Mouse (Mus musculus) limb, embryonic 12.5 days (tissue): Measurements from ENCODE around the gene Dbn1. TPM values are rescaled to one million over a fixed set of nuclear protein-coding genes. Genes with fewer than 3 reads are reported as not detected.
A peak's percentile ranks its signal among the peaks of the same experiment; 100 is the strongest.

ENCODE experiments used
- ATAC-seq: fragments of 200-750 bp; cut with Nextera tagmentation; 2 replicates; pipeline ENCODE4 v1.8.0; 2017; ENCODE audit warnings: low read depth, moderate TSS enrichment; ENCODE audit not compliant: insufficient number of reproducible peaks, insufficient read depth, low FRiP score, low TSS enrichment
- H3K27ac ChIP-seq: fragments of 300-500 bp; sonication (generic); 2 replicates; pipeline ENCODE4 v1.5.1; 2016; ENCODE audit warnings: mild to moderate bottlenecking, moderate library complexity
- H3K27me3 ChIP-seq: fragments of 300-500 bp; sonication (generic); 2 replicates; pipeline ENCODE4 v1.6.1; 2016; ENCODE audit warnings: mild to moderate bottlenecking, moderate library complexity
- H3K36me3 ChIP-seq: fragments of 300-500 bp; sonication (generic); 2 replicates; pipeline ENCODE4 v1.6.1; 2016; ENCODE audit warnings: mild to moderate bottlenecking, moderate library complexity
- H3K4me1 ChIP-seq: fragments of 300-500 bp; sonication (generic); replicated peaks from 2 replicates; pipeline ENCODE4 v1.6.1; 2016
- H3K4me2 ChIP-seq: fragments of 300-500 bp; sonication (generic); 2 replicates; pipeline ENCODE4 v1.6.1; 2016; ENCODE audit warnings: mild to moderate bottlenecking, moderate library complexity
- H3K4me3 ChIP-seq: fragments of 300-500 bp; sonication (generic); replicated peaks from 2 replicates; pipeline ENCODE4 v1.5.1; 2016; ENCODE audit warnings: mild to moderate bottlenecking
- H3K9ac ChIP-seq: fragments of 300-500 bp; sonication (generic); replicated peaks from 2 replicates; pipeline ENCODE4 v1.6.1; 2016; ENCODE audit warnings: mild to moderate bottlenecking, moderate library complexity
- H3K9me3 ChIP-seq: fragments of 300-500 bp; sonication (generic); 2 replicates; pipeline ENCODE4 v1.6.1; 2016; ENCODE audit warnings: mild to moderate bottlenecking, moderate library complexity
- WGBS: fragments of 180-500 bp; shearing (Covaris S2); methylation state at CpG from one replicate; pipeline ENCODE4 v1.1.7; 2016; 5-methylcytosine and 5-hydroxymethylcytosine counted together
- polyA plus RNA-seq: library from polyadenylated mRNA; unstranded; fragments of >200 nt; fragmentation: Nextera tagmentation; extraction: Ambion mirVana; gene quantifications from 2 replicates; pipeline ENCODE4 v1.2.1, GENCODE M21; 2016

The Dbn1 gene
- polyA plus RNA-seq, 1 experiment from 2014 or later, result 361 TPM

DNA sequence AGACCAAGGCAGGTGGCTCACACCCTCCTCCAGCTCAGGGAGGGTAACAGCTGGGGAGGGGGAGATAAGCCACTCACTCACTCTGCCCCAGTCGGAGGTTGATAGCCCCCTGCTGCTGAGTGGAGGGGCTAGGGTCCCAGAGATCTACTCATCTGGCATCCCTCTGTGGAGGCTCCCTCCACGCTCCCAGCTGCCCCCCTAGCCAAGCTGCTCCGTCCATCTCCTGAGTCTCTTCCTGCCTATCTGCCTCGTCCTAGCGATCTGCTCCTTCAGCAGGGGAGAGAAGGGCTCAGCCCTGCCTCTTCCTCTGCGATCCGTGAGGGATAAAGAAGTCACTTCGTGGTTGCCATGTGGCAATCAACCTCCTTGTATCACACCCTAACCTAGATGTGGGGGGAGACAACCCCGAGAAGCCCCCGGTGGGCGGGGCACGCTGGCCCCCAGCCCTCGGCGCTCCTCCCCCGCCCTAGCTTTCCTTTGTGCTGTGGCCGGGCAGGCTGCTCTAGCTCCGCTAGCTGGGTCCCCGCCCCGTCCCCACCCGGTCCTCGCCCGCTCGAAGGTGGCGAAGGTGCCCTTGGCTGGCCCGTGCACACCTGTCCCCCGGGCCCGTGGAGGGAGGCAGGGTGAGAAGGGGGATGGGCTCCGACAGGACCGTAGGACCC, 864 bp downstream of the Dbn1 start:
- H3K4me2 ChIP-seq, result peak overlapping the region; percentile 80

GRCm38 (mm10) chr13:55486029-55486794, 1.7 kb downstream of the Dbn1 start:
- no peak for ATAC-seq
- Histone ChIP-seq H3K4me2 (peak overlapping the region; percentile 80), H3K4me3 (peak overlapping the region; percentile 99), H3K4me1 (peaks cover 45% of the 10 kb centered on the region), H3K27ac (peak overlapping the region; percentile 97; the same call in 1 of the 2 replicates), H3K9ac (peak overlapping the region; percentile 100), H3K9me3 (no peaks in the 10 kb centered on the region), H3K36me3 (peaks cover 41% of the 10 kb centered on the region), H3K27me3 (no peaks in the 10 kb centered on the region)
- WGBS, result 36% methylated on average over 14 of the region's 14 CpGs

More for the DNA sequence above, 864 bp downstream of the Dbn1 start:
- peak overlapping the region; percentile 99 for H3K4me3 ChIP-seq
- WGBS, result under 1% methylated on average over 29 of the region's 29 CpGs
- no peaks in the 10 kb centered on the region for H3K27me3 ChIP-seq
- H3K9ac ChIP-seq, result peak overlapping the region; percentile 100
- H3K36me3 ChIP-seq, result peaks cover 32% of the 10 kb centered on the region
- peak; percentile 28; the same call in 1 of the 2 replicates for ATAC-seq
- peaks cover 45% of the 10 kb centered on the region for H3K4me1 ChIP-seq
- no peaks in the 10 kb centered on the region for H3K9me3 ChIP-seq
- peak overlapping the region; percentile 97 for H3K27ac ChIP-seq

- H3K4me1 ChIP-seq, result peaks cover 45% of the 10 kb centered on the region
- H3K27ac ChIP-seq, result peak overlapping the region; percentile 8; the same call in 1 of the 2 replicates
Observed at GRCm38 (mm10) chr13:55484520-55485088, 3.3 kb downstream of the Dbn1 start.

DNA sequence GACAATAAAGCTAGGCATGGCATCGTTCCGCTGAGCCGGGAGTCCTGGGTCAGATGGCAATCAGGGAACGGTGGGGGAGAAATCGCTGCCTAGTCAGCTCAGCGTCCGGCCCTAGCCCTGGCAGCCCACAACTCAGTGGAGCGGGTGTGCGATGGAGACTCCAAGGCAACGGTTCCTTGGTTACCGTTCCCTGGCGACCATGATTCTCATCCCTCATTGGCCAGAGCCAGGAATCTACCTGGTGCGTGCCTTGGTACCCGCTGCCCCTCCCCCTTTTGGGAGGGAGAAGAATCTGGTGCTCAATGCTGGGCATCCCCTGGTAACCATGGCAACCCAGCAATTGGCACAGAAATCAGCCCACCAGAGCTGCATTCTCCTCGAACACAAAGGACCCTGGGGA, 4.3 kb downstream of the Dbn1 start:
- H3K36me3 ChIP-seq, result peaks cover 67% of the 10 kb centered on the region
- 64% methylated on average over 15 of the region's 15 CpGs for WGBS

More at GRCm38 (mm10) chr13:55484520-55485088, 3.3 kb downstream of the Dbn1 start:
- no peaks in the 10 kb centered on the region for H3K9me3 ChIP-seq
- no peaks in the 10 kb centered on the region for H3K27me3 ChIP-seq
- ATAC-seq, result no peak
- H3K4me3 ChIP-seq, result peak overlapping the region; percentile 99
- WGBS, result 26% methylated on average over 7 of the region's 7 CpGs
- peak overlapping the region; percentile 2 for H3K9ac ChIP-seq
- H3K4me2 ChIP-seq, result peak overlapping the region; percentile 80
- H3K36me3 ChIP-seq, result peaks cover 57% of the 10 kb centered on the region

GRCm38 (mm10) chr13:55483071-55483470, 4.8 kb downstream of the Dbn1 start:
- Histone ChIP-seq H3K27ac (0 out of 2 replicates have a peak overlapping the region, but pooled peaks have one; percentile 17), H3K36me3 (peaks cover 70% of the 10 kb centered on the region), H3K27me3 (no peaks in the 10 kb centered on the region), H3K9ac (peak overlapping the region; percentile 31; the same call in 1 of the 2 replicates), H3K4me1 (peaks cover 41% of the 10 kb centered on the region), H3K4me2 (peak overlapping the region; percentile 80; the same call in 1 of the 2 replicates), H3K9me3 (no peaks in the 10 kb centered on the region), H3K4me3 (peak overlapping the region; percentile 3; the same call in 1 of the 2 replicates)
- ATAC-seq, result no peak
- 53% methylated on average over 9 of the region's 9 CpGs for WGBS

More for the DNA sequence above, 4.3 kb downstream of the Dbn1 start:
- H3K4me1 ChIP-seq, result peaks cover 45% of the 10 kb centered on the region
- peak overlapping the region; percentile 3; the same call in 1 of the 2 replicates for H3K4me3 ChIP-seq
- peak overlapping the region; percentile 80; the same call in 1 of the 2 replicates for H3K4me2 ChIP-seq
- 0 out of 2 replicates have a peak overlapping the region, but pooled peaks have one; percentile 17 for H3K27ac ChIP-seq
- no peaks in the 10 kb centered on the region for H3K9me3 ChIP-seq
- no peak for ATAC-seq
- H3K9ac ChIP-seq, result peak overlapping the region; percentile 31; the same call in 1 of the 2 replicates
- H3K27me3 ChIP-seq, result no peaks in the 10 kb centered on the region

DNA sequence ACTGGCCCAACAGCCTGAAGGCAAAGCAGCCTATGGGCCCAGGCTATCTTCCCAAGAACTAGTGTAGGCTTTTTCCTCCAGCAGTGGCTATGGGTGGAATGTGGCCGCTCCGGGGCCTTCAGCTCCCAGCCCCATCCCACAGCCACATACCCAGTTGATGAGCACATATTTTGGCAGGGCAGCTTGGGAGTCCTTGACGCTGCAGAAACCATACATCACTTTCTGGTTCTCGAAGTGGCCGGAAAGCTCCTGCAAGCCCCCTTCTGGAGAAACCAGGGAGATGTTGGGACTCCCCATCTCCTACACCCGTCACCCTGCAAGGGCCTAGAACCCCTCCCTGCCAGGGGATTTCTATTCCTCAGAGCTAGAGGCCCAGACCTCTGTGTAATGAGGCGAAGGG, 5.4 kb downstream of the Dbn1 start:
- no peak overlapping the region for H3K4me3 ChIP-seq
- H3K27me3 ChIP-seq, result no peaks in the 10 kb centered on the region
- H3K9ac ChIP-seq, result no peak overlapping the region
- no peak for ATAC-seq
- H3K36me3 ChIP-seq, result peaks cover 75% of the 10 kb centered on the region
- no peak overlapping the region for H3K27ac ChIP-seq
- no peaks in the 10 kb centered on the region for H3K9me3 ChIP-seq
- peaks cover 40% of the 10 kb centered on the region for H3K4me1 ChIP-seq
- no peak overlapping the region for H3K4me2 ChIP-seq
- WGBS, result 81% methylated on average over 7 of the region's 7 CpGs

DNA sequence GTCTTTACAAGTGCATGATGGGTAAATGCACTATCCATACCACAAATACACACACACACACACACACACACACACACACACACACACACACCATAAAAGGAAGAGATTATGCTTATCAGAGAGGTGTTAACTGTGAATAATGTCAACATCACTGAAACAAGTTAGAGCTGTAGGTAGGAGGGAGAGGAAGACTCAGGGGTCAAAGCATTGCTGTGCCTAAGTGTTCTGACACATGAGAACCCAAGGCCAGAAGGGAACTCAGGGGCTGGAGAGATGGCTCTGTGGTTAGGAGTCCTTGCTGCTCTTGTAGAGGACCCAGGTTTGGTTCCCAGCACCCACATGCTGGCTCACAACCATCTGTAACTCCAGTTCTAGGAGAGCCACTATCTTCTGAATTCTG, 8.0 kb downstream of the Dbn1 start:
- Histone ChIP-seq H3K9me3 (no peaks in the 10 kb centered on the region), H3K36me3 (peaks cover 87% of the 10 kb centered on the region), H3K9ac (no peak overlapping the region), H3K4me2 (no peak overlapping the region), H3K27ac (no peak overlapping the region), H3K27me3 (no peaks in the 10 kb centered on the region), H3K4me3 (no peak overlapping the region), H3K4me1 (peaks cover 26% of the 10 kb centered on the region)
- ATAC-seq, result no peak

- Histone ChIP-seq H3K27ac (no peak overlapping the region), H3K36me3 (peaks cover 96% of the 10 kb centered on the region)
Observed at GRCm38 (mm10) chr13:55479008-55479407, 8.9 kb downstream of the Dbn1 start.

GRCm38 (mm10) chr13:55478036-55478435, 9.9 kb downstream of the Dbn1 start:
- H3K27ac ChIP-seq, result no peak overlapping the region
- H3K4me2 ChIP-seq, result no peak overlapping the region
- H3K27me3 ChIP-seq, result no peaks in the 10 kb centered on the region
- WGBS, result 51% methylated on average over 5 of the region's 5 CpGs
- no peak overlapping the region for H3K9ac ChIP-seq
- H3K9me3 ChIP-seq, result no peaks in the 10 kb centered on the region
- no peak overlapping the region for H3K4me3 ChIP-seq
- H3K4me1 ChIP-seq, result peaks cover 25% of the 10 kb centered on the region
- ATAC-seq, result no peak
- H3K36me3 ChIP-seq, result peaks cover 93% of the 10 kb centered on the region

More at GRCm38 (mm10) chr13:55479008-55479407, 8.9 kb downstream of the Dbn1 start:
- H3K9me3 ChIP-seq, result no peaks in the 10 kb centered on the region
- no peak overlapping the region for H3K9ac ChIP-seq
- WGBS, result 86% methylated on average over 7 of the region's 7 CpGs
- ATAC-seq, result no peak
- no peak overlapping the region for H3K4me2 ChIP-seq
- no peak overlapping the region for H3K4me3 ChIP-seq
- H3K27me3 ChIP-seq, result no peaks in the 10 kb centered on the region
- peaks cover 25% of the 10 kb centered on the region for H3K4me1 ChIP-seq

- Histone ChIP-seq H3K27ac (no peak overlapping the region), H3K9me3 (no peaks in the 10 kb centered on the region), H3K9ac (no peak overlapping the region), H3K4me2 (no peak overlapping the region), H3K27me3 (no peaks in the 10 kb centered on the region), H3K36me3 (peaks cover 87% of the 10 kb centered on the region), H3K4me1 (peaks cover 29% of the 10 kb centered on the region), H3K4me3 (no peak overlapping the region)
- no peak for ATAC-seq
- 61% methylated on average over 16 of the region's 16 CpGs for WGBS
Observed at GRCm38 (mm10) chr13:55477492-55477891, 10.4 kb downstream of the Dbn1 start.

- Histone ChIP-seq H3K4me1 (peaks cover 30% of the 10 kb centered on the region), H3K4me2 (no peak overlapping the region), H3K36me3 (peaks cover 75% of the 10 kb centered on the region), H3K9ac (no peak overlapping the region), H3K27me3 (no peaks in the 10 kb centered on the region), H3K9me3 (no peaks in the 10 kb centered on the region), H3K27ac (no peak overlapping the region), H3K4me3 (no peak overlapping the region)
- no peak for ATAC-seq
- 85% methylated on average over 8 of the region's 8 CpGs for WGBS
Observed at GRCm38 (mm10) chr13:55476256-55476655, 11.7 kb downstream of the Dbn1 start.
